In the genomic region with DNA sequence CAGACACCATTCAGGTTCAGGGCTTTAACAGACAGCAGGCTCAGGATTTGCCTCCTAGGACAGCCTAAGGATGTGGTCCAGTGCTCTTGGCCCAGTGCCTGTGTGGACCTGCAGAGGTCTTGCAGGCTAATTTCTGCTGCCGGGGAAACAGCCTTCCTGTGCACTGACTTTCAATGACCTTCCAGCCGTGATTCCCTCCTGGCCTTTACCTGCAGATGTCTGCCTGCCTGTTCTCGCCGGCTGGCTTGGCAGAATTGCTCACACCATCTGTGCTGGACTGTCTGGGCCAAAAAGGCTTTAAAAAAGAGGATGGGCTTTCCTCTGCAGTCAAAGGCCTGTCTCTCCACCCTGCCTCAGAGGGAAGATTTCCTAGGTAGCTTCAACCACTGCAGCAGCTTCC, we compare ENCODE assay signal across 10 mouse cellular contexts.
DNase-seq lines count a peak whose midpoint lies in the region; ATAC-seq lines count a peak whose summit lies in the region.
"Had no signal": no experiment of that assay in that cellular context is flagged by ENCODE, and none has a peak within 500 bp of the region (broad histone marks: within the 10 kb centered on the region; RNA-seq: fewer than 3 reads in every experiment).

No protein-coding gene starts in this region.

- no peaks in the 10 kb centered on the region for H3K27me3 ChIP-seq in heart, embryonic 10.5 days (ENCODE audit: insufficient read depth, poor library complexity, severe bottlenecking)
- no peaks in the 10 kb centered on the region for H3K27me3 ChIP-seq in embryonic facial prominence, embryonic 14.5 days (replicated peaks; ENCODE audit: control insufficient read depth, insufficient read depth, low read length)
- H3K27me3 ChIP-seq: CH12.LX had no signal

- peak; percentile 88 for ATAC-seq in cerebellum, adult (ENCODE audit: insufficient number of reproducible peaks, low FRiP score, low TSS enrichment)
- ATAC-seq in embryonic facial prominence, embryonic 14.5 days (ENCODE audit: low read depth), result peak; percentile 55; the same call in 1 of the 2 replicates

- no peaks in the 10 kb centered on the region for H3K9me3 ChIP-seq in heart, embryonic 10.5 days
- H3K9me3 ChIP-seq in embryonic facial prominence, embryonic 14.5 days (ENCODE audit: control insufficient read depth, low read length), result no peaks in the 10 kb centered on the region

- H3K4me2 ChIP-seq in embryonic facial prominence, embryonic 14.5 days (ENCODE audit: low read depth, low read length), result no peak overlapping the region

- intact Hi-C loops in heart, postnatal 14 days (cut with DNase I), result no loop called here

- H3K4me3 ChIP-seq in heart, embryonic 10.5 days, result no peak overlapping the region
- H3K4me3 ChIP-seq in embryonic facial prominence, embryonic 14.5 days (ENCODE audit: low read depth, low read length), result no peak overlapping the region
- H3K4me3 ChIP-seq: erythroblast, embryonic 14.5 days had no signal

- H3K36me3 ChIP-seq in heart, embryonic 10.5 days, result no peaks in the 10 kb centered on the region
- H3K36me3 ChIP-seq in embryonic facial prominence, embryonic 14.5 days (ENCODE audit: control insufficient read depth, insufficient read depth, low read length), result no peaks in the 10 kb centered on the region

- 56% methylated on average over 4 of the region's 4 CpGs for WGBS in heart, embryonic 10.5 days
- WGBS in embryonic facial prominence, embryonic 14.5 days, result 25% methylated on average over 4 of the region's 4 CpGs

- H3K9ac ChIP-seq in embryonic facial prominence, embryonic 14.5 days (ENCODE audit: low read depth, low read length), result no peak overlapping the region

- no peak overlapping the region for H3K27ac ChIP-seq in heart, embryonic 10.5 days
- H3K27ac ChIP-seq in embryonic facial prominence, embryonic 14.5 days (replicated peaks; ENCODE audit: low read depth, low read length), result no peak overlapping the region

- H3K4me1 ChIP-seq in heart, embryonic 10.5 days, result peaks cover 5% of the 10 kb centered on the region
- H3K4me1 ChIP-seq in embryonic facial prominence, embryonic 14.5 days (ENCODE audit: control insufficient read depth, insufficient read depth, low read length), result no peaks in the 10 kb centered on the region

- peak; percentile 1 to 3 for DNase-seq in heart, postnatal 14 days
- DNase-seq in heart, embryonic 10.5 days (ENCODE audit: low spot score), result no peak
- DNase-seq in embryonic facial prominence, embryonic 14.5 days (ENCODE audit: low spot score), result peak; percentile 38
- peak; percentile 86 to 90 for DNase-seq in kidney, postnatal 25 days
- no peak for DNase-seq in heart, adult 9 months (ENCODE audit: low spot score in 2 of 2)
- DNase-seq in lung, postnatal 14 days, result no peak
- DNase-seq in adrenal gland, adult 8-10 months, result no peak

Comparison
In these comparisons a context has a peak if more than half of its experiments do, and no peak if none do; other contexts are left out.
1. DNase-seq: peak in heart, postnatal 14 days (2 of 2), embryonic facial prominence, embryonic 14.5 days (single experiment) and kidney, postnatal 25 days (2 of 2); none in heart, embryonic 10.5 days (single experiment), heart, adult 9 months (0 of 2), lung, postnatal 14 days (single experiment) and adrenal gland, adult 8-10 months (single experiment).